Mouse (Mus musculus): Measurements from ENCODE around the gene Gm10563. TPM values are rescaled to one million over a fixed set of nuclear protein-coding genes. Genes with fewer than 3 reads are reported as not detected.

The Gm10563 gene
- polyA plus RNA-seq, 1 experiment from 2014 or later, result not detected

DNA sequence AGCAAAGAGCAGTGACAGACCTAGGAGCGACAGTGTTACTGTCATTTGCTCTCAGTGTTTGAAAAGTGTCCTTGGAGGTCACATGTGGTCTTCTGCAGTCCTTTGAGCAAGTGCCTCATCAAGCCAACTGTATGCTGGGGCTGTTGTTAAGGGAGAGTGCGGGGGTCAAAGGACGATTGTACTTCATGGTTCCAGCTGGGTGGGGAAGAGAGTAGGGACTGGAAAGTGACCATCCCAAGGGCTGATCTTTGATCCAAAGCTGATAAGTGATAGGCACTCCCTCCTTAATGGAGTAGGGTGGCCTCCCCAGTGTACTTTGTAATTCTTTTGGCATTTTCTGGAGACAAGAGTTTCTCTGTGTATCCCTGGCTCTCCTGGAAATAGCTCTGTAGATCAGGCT, 33.3 kb downstream of the Gm10563 start:
- Histone ChIP-seq H3K36me3 (peaks cover 68% of the 10 kb centered on the region), H3K9me3 (replicated peaks) (no peaks in the 10 kb centered on the region), H3K27ac (replicated peaks) (no peak overlapping the region), H3K4me2 (replicated peaks) (no peak overlapping the region), H3K4me3 (replicated peaks) (no peak overlapping the region), H3K9ac (no peak overlapping the region), H3K4me1 (no peaks in the 10 kb centered on the region), H3K27me3 (no peaks in the 10 kb centered on the region)
- no peak for ATAC-seq (ENCODE audit: insufficient number of reproducible peaks, low FRiP score, low TSS enrichment, low read depth)
- 94% methylated on average over 3 of the region's 3 CpGs for WGBS

DNA sequence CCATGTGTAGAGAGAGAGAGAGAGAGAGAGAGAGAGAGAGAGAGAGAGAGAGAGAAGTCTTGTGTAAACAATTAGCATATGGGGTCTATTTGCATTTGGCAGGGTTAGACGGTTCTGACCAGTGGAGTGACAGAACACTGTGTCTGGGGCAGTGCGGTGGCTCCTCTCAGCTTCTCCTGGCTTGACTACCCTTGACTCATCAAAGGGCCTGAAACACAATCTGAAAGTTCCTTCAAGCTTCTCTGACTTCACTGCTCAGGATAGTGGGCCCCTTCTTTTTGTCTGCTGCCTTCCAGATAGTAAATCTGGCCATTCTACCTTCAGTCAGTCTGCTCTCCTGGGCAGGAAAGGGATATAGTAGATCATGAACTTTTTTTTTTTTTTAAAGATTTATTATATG, 38.4 kb downstream of the Gm10563 start:
- Histone ChIP-seq H3K4me2 (replicated peaks) (no peak overlapping the region), H3K36me3 (peaks cover 33% of the 10 kb centered on the region), H3K9me3 (replicated peaks) (no peaks in the 10 kb centered on the region), H3K4me1 (peaks cover 10% of the 10 kb centered on the region), H3K27ac (replicated peaks) (no peak overlapping the region), H3K9ac (no peak overlapping the region), H3K4me3 (replicated peaks) (no peak overlapping the region), H3K27me3 (no peaks in the 10 kb centered on the region)
- 63% methylated on average over 2 of the region's 2 CpGs for WGBS
- ATAC-seq (ENCODE audit: insufficient number of reproducible peaks, low FRiP score, low TSS enrichment, low read depth), result no peak

DNA sequence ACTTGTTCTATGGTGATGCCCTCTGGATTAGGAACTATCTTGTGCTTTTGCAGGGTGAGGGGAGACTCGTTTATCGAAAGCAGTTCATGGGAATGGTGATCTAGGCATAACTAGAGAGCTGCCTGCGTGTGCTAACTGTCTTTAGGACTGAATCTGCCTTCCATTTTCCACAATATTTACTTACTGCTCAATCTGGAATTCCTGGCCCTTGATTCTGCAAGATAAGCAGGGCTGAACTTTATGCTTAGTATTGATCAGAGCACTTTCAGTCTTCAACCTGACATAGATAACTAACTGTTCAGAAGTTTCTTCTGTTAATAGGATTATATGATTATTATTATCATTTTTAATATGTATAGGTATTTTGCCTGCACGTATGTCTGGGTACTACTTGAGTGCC, 40.1 kb downstream of the Gm10563 start:
- H3K4me1 ChIP-seq, result peaks cover 15% of the 10 kb centered on the region
- H3K4me3 ChIP-seq (replicated peaks), result no peak overlapping the region
- H3K27me3 ChIP-seq, result no peaks in the 10 kb centered on the region
- H3K27ac ChIP-seq (replicated peaks), result no peak overlapping the region
- no peak overlapping the region for H3K9ac ChIP-seq
- peaks cover 19% of the 10 kb centered on the region for H3K36me3 ChIP-seq
- no peak for ATAC-seq (ENCODE audit: insufficient number of reproducible peaks, low FRiP score, low TSS enrichment, low read depth)
- WGBS, result 87% methylated on average over 4 of the region's 4 CpGs
- no peaks in the 10 kb centered on the region for H3K9me3 ChIP-seq (replicated peaks)
- no peak overlapping the region for H3K4me2 ChIP-seq (replicated peaks)

- no peak overlapping the region for H3K27ac ChIP-seq (replicated peaks)
- 92% methylated on average over 6 of the region's 6 CpGs for WGBS
- ATAC-seq (ENCODE audit: insufficient number of reproducible peaks, low FRiP score, low TSS enrichment, low read depth), result no peak
Measured at GRCm38 (mm10) chr4:155603801-155604200, 41.4 kb downstream of the Gm10563 start.

DNA sequence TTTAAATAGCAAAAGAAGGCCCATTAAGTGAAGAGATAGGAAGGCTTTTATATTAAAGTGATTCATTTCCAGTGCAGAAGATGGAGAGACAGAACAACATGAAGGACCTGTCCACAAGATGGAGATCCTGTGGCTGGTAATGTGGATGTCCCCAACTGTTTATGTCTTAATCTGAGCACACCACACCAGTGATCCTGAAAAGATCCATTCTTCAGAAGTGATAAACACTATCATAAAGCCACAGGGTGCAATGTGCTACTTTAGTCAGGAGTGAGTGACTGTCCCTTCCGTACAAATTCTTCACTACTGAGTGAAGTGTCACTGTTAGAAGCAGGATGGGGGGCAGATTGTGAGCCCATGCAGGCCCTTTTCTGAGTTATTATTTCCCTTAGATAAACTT, 42.5 kb downstream of the Gm10563 start:
- Histone ChIP-seq H3K4me1 (peaks cover 15% of the 10 kb centered on the region), H3K27me3 (no peaks in the 10 kb centered on the region), H3K4me2 (replicated peaks) (peak overlapping the region; percentile 90; the same call in 1 of the 2 replicates), H3K27ac (replicated peaks) (no peak overlapping the region), H3K9me3 (replicated peaks) (no peaks in the 10 kb centered on the region), H3K9ac (no peak overlapping the region), H3K4me3 (replicated peaks) (peak overlapping the region; percentile 95), H3K36me3 (peaks cover 10% of the 10 kb centered on the region; the same call in 1 of the 2 replicates)
- whole genome bisulfite sequencing, result 97% methylated on average over 1 of the region's 1 CpGs
- ATAC-seq (ENCODE audit: insufficient number of reproducible peaks, low FRiP score, low TSS enrichment, low read depth), result no peak

More at GRCm38 (mm10) chr4:155603801-155604200, 41.4 kb downstream of the Gm10563 start:
- Histone ChIP-seq H3K27me3 (no peaks in the 10 kb centered on the region), H3K9me3 (replicated peaks) (no peaks in the 10 kb centered on the region), H3K4me2 (replicated peaks) (no peak overlapping the region), H3K4me1 (peaks cover 15% of the 10 kb centered on the region), H3K9ac (no peak overlapping the region), H3K4me3 (replicated peaks) (no peak overlapping the region), H3K36me3 (peaks cover 10% of the 10 kb centered on the region; the same call in 1 of the 2 replicates)

GRCm38 (mm10) chr4:155601997-155602456, 43.2 kb downstream of the Gm10563 start:
- Histone ChIP-seq H3K4me1 (peaks cover 15% of the 10 kb centered on the region), H3K27me3 (no peaks in the 10 kb centered on the region), H3K36me3 (peaks cover 10% of the 10 kb centered on the region; the same call in 1 of the 2 replicates), H3K9ac (peak overlapping the region; percentile 88), H3K4me3 (replicated peaks) (peak overlapping the region; percentile 95), H3K9me3 (replicated peaks) (no peaks in the 10 kb centered on the region), H3K4me2 (replicated peaks) (peak overlapping the region; percentile 90), H3K27ac (replicated peaks) (peak overlapping the region; percentile 99)
- ATAC-seq (ENCODE audit: insufficient number of reproducible peaks, low FRiP score, low TSS enrichment, low read depth), result peak; percentile 32; the same call in 1 of the 2 replicates
- 1% methylated on average over 31 of the region's 31 CpGs for WGBS

GRCm38 (mm10) chr4:155601091-155601996, 43.9 kb downstream of the Gm10563 start, which contains the start of gene Slc35e2:
Gene Slc35e2 (plus strand): TSS chr4:155601416.
- ATAC-seq (ENCODE audit: insufficient number of reproducible peaks, low FRiP score, low TSS enrichment, low read depth), result peak; percentile 94
- Histone ChIP-seq H3K4me1 (peaks cover 15% of the 10 kb centered on the region), H3K27ac (replicated peaks) (peak within 1 kb of the TSS; percentile 99), H3K9ac (peak within 1 kb of the TSS; percentile 88), H3K27me3 (no peaks in the 10 kb centered on the region), H3K4me3 (replicated peaks) (peak within 1 kb of the TSS; percentile 95), H3K36me3 (peaks cover 10% of the 10 kb centered on the region; the same call in 1 of the 2 replicates), H3K9me3 (replicated peaks) (no peaks in the 10 kb centered on the region), H3K4me2 (replicated peaks) (peak within 1 kb of the TSS; percentile 90)
- under 1% methylated on average over 65 of the region's 65 CpGs for WGBS

DNA sequence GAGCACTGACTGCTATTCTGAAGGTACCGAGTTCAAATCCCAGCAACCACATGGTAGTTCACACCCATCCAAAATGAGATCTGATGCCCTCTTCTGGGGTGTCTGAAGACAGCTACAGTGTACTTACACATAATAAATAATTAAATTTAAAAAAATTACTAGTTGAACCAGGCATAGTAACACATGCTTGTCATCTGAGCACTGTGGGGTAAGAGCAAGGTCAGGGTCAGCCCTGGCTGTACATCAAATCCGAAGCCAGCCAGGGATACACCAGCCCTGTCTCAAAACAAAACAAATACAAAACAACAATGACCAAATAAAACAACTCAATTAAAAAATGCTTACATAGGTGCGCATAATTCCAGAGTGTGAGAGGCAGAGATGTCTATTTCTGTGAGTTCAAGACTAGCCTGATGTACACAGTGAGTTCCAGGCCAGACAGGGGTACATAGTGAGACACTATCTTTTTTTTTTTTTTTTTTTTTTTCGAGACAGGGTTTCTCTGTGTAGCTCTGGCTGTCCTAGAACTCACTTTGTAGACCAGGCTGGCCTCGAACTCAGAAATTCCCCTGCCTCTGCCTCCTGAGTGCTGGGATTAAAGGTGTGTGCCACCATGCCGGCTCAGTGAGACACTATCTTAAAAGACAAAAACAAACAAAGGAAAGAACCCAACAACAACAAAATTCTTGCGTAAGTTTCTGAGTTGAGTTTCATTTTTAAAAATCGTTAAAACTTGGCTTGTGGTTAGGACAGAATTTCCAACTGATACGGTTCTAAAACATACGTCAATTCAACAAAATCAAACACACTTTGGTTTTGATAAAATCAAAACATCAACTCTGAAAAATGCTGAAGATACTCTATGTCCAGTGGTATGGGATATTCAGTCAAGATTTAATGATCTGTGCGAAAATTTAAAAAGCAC, 45.0 kb downstream of the Gm10563 start:
- Histone ChIP-seq H3K27ac (replicated peaks) (peak overlapping the region; percentile 99), H3K4me1 (peaks cover 15% of the 10 kb centered on the region), H3K36me3 (peaks cover 5% of the 10 kb centered on the region; the same call in 1 of the 2 replicates), H3K4me2 (replicated peaks) (peak overlapping the region; percentile 90), H3K9ac (peak overlapping the region; percentile 88; the same call in 1 of the 2 replicates), H3K4me3 (replicated peaks) (peak overlapping the region; percentile 95), H3K9me3 (replicated peaks) (no peaks in the 10 kb centered on the region), H3K27me3 (no peaks in the 10 kb centered on the region)
- WGBS, result 82% methylated on average over 11 of the region's 11 CpGs
- ATAC-seq (ENCODE audit: insufficient number of reproducible peaks, low FRiP score, low TSS enrichment, low read depth), result no peak

DNA sequence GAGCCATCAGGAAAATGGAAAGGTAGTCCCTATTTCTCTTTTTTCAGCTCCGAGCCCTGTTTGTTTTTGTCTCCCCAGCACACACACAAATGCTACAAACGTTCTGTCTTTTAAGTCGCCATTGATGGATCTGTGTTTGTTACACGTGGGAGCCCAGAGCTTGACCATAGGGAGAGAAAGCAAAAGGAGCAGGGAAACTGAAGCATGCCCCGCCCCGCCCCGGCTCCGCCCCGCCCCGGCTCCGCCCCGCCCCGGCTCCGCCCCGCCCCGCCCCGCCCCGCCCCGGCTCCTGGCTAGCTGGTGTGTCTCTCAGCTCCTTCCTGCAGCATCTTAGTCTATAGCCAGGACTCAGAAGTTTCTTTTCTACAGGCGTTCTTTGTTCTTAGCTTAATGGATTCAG, 46.7 kb downstream of the Gm10563 start:
- H3K4me2 ChIP-seq (replicated peaks), result no peak overlapping the region
- no peaks in the 10 kb centered on the region for H3K36me3 ChIP-seq
- no peak for ATAC-seq (ENCODE audit: insufficient number of reproducible peaks, low FRiP score, low TSS enrichment, low read depth)
- H3K27ac ChIP-seq (replicated peaks), result no peak overlapping the region
- H3K4me3 ChIP-seq (replicated peaks), result no peak overlapping the region
- no peaks in the 10 kb centered on the region for H3K9me3 ChIP-seq (replicated peaks)
- 21% methylated on average over 19 of the region's 20 CpGs for WGBS
- H3K4me1 ChIP-seq, result peaks cover 15% of the 10 kb centered on the region
- H3K27me3 ChIP-seq, result no peaks in the 10 kb centered on the region
- H3K9ac ChIP-seq, result no peak overlapping the region

DNA sequence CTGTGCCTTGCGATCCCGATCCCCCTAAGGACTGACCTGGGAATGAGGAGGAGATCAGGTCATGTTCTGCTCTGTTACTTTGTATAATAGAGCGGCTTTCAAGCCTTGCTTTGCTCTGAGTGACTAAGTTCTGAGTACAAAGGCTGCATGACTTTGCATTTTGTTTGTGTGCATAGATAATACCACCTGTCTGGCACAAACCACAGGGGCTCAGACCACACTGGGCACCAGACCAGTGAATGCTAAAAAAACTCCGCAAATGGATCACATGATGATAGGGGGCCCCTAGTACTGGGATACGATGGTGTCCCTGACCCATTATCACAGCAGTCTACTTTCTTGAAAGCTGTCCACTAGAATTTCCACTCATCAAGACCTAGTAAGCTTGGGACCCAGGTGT, 48.6 kb downstream of the Gm10563 start:
- 78% methylated on average over 5 of the region's 5 CpGs for WGBS
- Histone ChIP-seq H3K9me3 (replicated peaks) (no peaks in the 10 kb centered on the region), H3K4me3 (replicated peaks) (no peak overlapping the region), H3K4me1 (peaks cover 5% of the 10 kb centered on the region; the same call in 1 of the 2 replicates), H3K27me3 (no peaks in the 10 kb centered on the region), H3K36me3 (no peaks in the 10 kb centered on the region), H3K27ac (replicated peaks) (no peak overlapping the region), H3K9ac (no peak overlapping the region), H3K4me2 (replicated peaks) (no peak overlapping the region)
- no peak for ATAC-seq (ENCODE audit: insufficient number of reproducible peaks, low FRiP score, low TSS enrichment, low read depth)

GRCm38 (mm10) chr4:155595777-155596176, 49.4 kb downstream of the Gm10563 start:
- peaks cover 3% of the 10 kb centered on the region for H3K36me3 ChIP-seq
- no peaks in the 10 kb centered on the region for H3K9me3 ChIP-seq (replicated peaks)
- H3K9ac ChIP-seq, result no peak overlapping the region
- H3K4me2 ChIP-seq (replicated peaks), result no peak overlapping the region
- WGBS, result 82% methylated on average over 3 of the region's 3 CpGs
- no peak overlapping the region for H3K4me3 ChIP-seq (replicated peaks)
- no peak for ATAC-seq (ENCODE audit: insufficient number of reproducible peaks, low FRiP score, low TSS enrichment, low read depth)
- H3K4me1 ChIP-seq, result peaks cover 3% of the 10 kb centered on the region; the same call in 1 of the 2 replicates
- H3K27ac ChIP-seq (replicated peaks), result no peak overlapping the region
- no peaks in the 10 kb centered on the region for H3K27me3 ChIP-seq
